Mouse (Mus musculus): ENCODE results near the gene Lingo3. TPM values are rescaled to one million over a fixed set of nuclear protein-coding genes. Genes with fewer than 3 reads are reported as not detected.
"Not testable (repeated sequence)": the region's sequence is repeated elsewhere in the genome, so short reads cannot be mapped to it uniquely, and the experiment has no call there.

Gene Lingo3
- polyA plus RNA-seq, 1 experiment = not detected

DNA sequence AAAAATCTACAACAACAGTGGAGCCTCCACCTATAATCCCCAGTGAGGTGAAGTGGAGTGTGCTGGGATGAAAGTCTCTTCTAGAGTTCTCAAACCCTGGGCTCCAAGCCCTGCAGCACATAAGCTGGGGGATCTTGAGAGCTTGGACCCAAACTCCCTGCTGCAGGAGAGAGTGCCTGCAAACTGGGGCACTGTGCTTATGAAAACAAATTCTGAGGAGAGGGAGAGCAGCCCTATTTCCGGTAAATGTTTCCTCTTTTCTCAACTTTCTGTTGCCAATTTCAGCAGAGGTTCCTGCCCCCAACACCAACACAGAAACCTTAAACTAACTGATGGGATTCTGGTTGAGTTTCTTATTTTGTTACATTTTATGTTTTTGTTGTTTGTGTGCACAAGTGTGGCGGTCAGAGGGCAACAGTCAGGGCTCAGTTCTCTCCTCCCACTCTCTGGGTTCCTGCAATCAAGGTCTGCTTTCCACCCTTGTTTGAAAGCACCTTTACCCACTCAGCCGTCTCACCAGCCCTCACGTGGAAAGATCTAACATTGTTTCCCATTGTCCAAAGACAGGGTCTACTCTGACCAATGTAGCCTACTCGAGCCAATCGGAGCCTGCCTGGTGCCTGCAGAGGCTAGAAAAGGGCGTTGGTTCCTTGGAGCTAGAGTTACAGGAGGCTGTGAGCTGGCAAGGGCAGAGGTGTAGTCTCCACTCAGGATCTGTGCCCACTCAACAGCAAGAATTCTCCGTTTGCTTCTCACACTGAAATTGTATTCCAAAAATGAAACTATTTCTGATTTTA lies 19.8 kb downstream of the Lingo3 start:
- no peak for TF ChIP-seq POLR2A (IDR thresholded peaks at IDR 0.05; ENCODE audit: borderline replicate concordance, low read depth, low read length)
- no peak for TF ChIP-seq CTCF (IDR thresholded peaks at IDR 0.05; ENCODE audit: low read depth, low read length)
- peaks cover 16% of the 10 kb centered on the region for H3K4me1 ChIP-seq (ENCODE audit: control insufficient read depth, insufficient read depth, low read length)
- H3K4me3 ChIP-seq (ENCODE audit: insufficient read depth, low read length) = peak overlapping the region; percentile 16
- H3K27ac ChIP-seq (ENCODE audit: insufficient read depth, low read depth, low read length) = peak overlapping the region; percentile 84

DNA sequence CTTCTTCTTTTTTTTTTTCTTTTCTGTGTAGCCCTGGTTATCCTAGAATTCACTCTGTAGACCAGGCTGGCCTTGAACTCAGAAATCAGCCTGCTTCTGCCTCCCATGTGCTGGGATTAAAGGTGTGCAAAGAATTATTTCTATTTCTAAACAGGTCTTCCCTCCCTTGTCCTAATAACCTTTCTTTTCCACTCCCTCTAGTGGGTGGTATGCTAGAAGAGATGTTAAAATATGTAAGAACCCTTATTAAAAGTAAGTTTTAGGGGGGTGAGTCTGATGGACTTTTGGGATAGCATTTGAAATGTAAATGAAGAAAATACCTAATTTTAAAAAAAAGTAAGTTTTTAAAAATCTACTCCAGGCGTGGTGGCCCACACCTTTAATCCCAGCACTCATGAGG lies 20.5 kb downstream of the Lingo3 start:
- H3K4me1 ChIP-seq (ENCODE audit: control insufficient read depth, insufficient read depth, low read length) = peaks cover 16% of the 10 kb centered on the region
- H3K4me3 ChIP-seq (ENCODE audit: insufficient read depth, low read length) = no peak overlapping the region
- peak overlapping the region; percentile 84 for H3K27ac ChIP-seq (ENCODE audit: insufficient read depth, low read depth, low read length)
- TF ChIP-seq POLR2A (IDR thresholded peaks at IDR 0.05; ENCODE audit: borderline replicate concordance, low read depth, low read length) (no peak), CTCF (IDR thresholded peaks at IDR 0.05; ENCODE audit: low read depth, low read length) (no peak)

DNA sequence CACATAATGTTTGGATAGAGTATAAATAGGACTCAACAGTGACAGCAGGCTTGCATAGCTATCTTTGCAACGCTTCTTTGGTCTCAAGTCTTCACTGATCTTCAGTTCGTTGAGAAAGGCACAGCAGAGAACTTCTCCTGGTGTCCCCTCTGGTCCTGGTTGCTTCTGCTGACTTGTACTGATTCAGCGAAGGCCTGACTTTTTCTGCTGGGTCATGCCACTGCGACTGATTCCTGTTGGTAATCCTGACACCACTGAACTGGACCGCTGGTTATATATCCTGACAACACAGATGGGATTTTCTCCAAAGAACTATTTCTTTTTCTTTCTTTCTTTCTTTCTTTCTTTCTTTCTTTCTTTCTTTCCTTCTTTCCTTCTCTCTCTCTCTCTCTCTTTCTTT lies 21.3 kb downstream of the Lingo3 start:
- H3K4me1 ChIP-seq (ENCODE audit: control insufficient read depth, insufficient read depth, low read length) = peaks cover 16% of the 10 kb centered on the region
- H3K4me3 ChIP-seq (ENCODE audit: insufficient read depth, low read length) = no peak overlapping the region
- TF ChIP-seq CTCF (IDR thresholded peaks at IDR 0.05; ENCODE audit: low read depth, low read length) (no peak), POLR2A (IDR thresholded peaks at IDR 0.05; ENCODE audit: borderline replicate concordance, low read depth, low read length) (no peak)
- H3K27ac ChIP-seq (ENCODE audit: insufficient read depth, low read depth, low read length) = no peak overlapping the region

DNA sequence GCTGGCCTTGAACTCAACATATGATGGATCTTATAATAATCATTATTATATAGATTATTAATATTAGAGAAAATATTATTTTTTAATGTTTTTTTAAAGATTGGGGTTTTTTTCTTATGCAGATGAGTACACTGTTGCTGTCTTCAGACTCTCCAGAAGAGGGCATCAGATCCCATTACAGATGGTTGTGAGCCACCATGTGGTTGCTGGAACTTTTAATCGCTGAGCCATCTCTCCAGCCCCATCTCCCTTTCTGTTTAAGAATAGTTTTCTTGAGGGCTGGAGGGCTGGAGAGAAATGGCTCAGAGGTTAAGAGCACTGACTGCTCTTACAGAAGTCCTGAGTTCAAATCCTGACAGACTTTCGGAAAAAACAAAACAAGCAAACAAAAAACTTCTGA lies 21.8 kb downstream of the Lingo3 start:
- no peak overlapping the region for H3K27ac ChIP-seq (ENCODE audit: insufficient read depth, low read depth, low read length)
- H3K4me3 ChIP-seq (ENCODE audit: insufficient read depth, low read length) = no peak overlapping the region
- TF ChIP-seq CTCF (IDR thresholded peaks at IDR 0.05; ENCODE audit: low read depth, low read length) (no peak), POLR2A (IDR thresholded peaks at IDR 0.05; ENCODE audit: borderline replicate concordance, low read depth, low read length) (no peak)
- H3K4me1 ChIP-seq (ENCODE audit: control insufficient read depth, insufficient read depth, low read length) = peaks cover 16% of the 10 kb centered on the region

DNA sequence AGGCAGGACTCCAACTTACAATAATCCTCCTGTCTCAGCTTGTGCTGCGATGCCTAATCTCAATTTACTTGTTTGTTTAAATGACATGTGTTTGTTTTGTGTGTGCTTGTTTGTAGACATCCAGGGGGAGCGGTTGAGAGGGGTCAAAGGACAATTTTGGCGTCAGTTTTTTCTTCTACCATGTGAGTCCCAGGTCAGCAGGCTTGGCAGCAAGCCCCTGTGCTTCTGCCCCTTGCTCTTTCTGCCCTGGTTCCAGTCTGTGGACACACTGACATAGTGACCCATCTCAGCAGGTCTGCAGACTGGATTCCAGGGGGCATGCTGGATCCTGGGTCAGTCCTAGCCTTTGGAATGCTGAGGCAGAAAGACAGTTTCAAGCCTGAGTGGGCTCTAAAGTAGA lies 24.4 kb downstream of the Lingo3 start:
- H3K27ac ChIP-seq (ENCODE audit: insufficient read depth, low read depth, low read length) = no peak overlapping the region
- H3K4me3 ChIP-seq (ENCODE audit: insufficient read depth, low read length) = no peak overlapping the region
- TF ChIP-seq POLR2A (IDR thresholded peaks at IDR 0.05; ENCODE audit: borderline replicate concordance, low read depth, low read length) (no peak), CTCF (IDR thresholded peaks at IDR 0.05; ENCODE audit: low read depth, low read length) (no peak)
- peaks cover 9% of the 10 kb centered on the region for H3K4me1 ChIP-seq (ENCODE audit: control insufficient read depth, insufficient read depth, low read length)

DNA sequence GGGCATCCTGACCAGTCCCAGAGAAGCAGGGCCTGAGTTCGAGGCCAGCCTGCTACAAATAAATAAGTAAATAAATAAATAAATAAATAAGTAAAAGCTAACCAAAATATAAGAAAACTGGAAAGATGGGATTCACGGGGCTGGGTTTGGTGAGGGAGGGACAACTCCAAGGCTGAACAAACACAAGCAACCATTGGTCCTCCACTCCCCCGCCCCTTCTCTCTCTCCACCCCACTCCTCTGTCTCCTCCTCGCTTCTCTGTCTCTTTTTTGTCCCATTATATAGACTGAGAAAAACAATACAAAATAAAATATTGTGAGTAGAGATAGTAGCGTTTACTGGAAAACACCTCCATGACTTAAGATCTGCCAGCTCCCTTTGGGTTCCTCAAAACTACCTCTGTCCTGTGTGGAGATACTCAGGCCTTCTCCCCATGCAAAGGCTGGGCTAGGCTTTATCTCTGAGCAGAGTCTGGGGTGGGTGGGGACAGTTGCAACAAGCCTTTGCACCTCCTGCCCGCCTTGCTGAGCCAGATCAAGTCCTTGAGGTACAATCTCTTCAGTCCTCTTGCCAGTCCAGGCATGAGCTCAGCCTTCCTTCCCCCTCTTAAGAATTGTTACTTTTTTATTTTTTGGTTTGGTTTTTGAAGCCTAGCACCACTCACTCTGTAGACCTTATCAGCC lies 25.1 kb downstream of the Lingo3 start:
- no peak for TF ChIP-seq CTCF (IDR thresholded peaks at IDR 0.05; ENCODE audit: low read depth, low read length)
- TF ChIP-seq POLR2A (IDR thresholded peaks at IDR 0.05; ENCODE audit: borderline replicate concordance, low read depth, low read length) = no peak
- Histone ChIP-seq H3K4me1 (ENCODE audit: control insufficient read depth, insufficient read depth, low read length) (peaks cover 4% of the 10 kb centered on the region; the same call in 1 of the 2 replicates), H3K27ac (ENCODE audit: insufficient read depth, low read depth, low read length) (no peak overlapping the region), H3K4me3 (ENCODE audit: insufficient read depth, low read length) (no peak overlapping the region)

DNA sequence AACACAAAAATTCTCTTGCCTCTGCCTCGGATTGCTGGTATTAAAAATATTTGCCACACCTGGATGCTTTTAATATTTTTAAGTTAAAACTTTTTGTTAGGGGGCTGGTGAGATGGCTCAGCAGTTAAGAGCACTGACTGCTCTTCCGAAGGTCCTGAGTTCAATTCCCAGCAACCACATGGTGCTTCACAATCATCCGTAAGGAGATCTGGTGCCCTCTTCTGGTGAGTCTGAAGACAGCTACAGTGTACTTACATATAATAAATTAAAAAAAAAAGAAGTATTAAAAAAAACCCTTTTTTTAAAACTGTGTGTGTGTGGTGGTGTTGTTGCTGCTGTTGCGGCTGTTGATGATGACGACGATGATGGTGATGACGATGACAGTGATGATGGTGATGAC lies 25.9 kb downstream of the Lingo3 start:
- not testable (repeated sequence) for H3K4me1 ChIP-seq (ENCODE audit: control insufficient read depth, insufficient read depth, low read length); H3K27ac ChIP-seq (ENCODE audit: insufficient read depth, low read depth, low read length); H3K4me3 ChIP-seq (ENCODE audit: insufficient read depth, low read length)

DNA sequence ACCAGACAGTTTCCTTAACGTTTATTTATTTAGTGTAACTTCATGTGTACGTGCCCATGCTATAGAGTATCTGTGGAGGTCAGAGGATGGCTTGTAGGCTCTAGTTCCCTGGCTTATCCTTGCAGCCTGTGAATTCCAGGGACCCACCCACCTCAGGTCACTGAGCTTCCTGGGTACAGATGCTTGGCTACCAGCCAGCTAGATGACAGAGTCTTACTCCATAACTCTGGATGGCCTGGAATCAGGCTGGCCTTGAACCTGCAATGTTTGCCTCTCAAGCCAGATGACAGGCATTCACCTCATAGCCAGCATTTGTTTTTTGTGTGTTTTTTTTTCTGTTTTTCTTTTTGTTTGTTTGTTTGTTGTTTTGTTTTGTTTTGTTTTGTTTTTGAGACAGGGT lies 26.7 kb downstream of the Lingo3 start:
- H3K4me1 ChIP-seq (ENCODE audit: control insufficient read depth, insufficient read depth, low read length) = peaks cover 6% of the 10 kb centered on the region; the same call in 1 of the 2 replicates
- TF ChIP-seq CTCF (IDR thresholded peaks at IDR 0.05; ENCODE audit: low read depth, low read length) = no peak
- no peak for TF ChIP-seq POLR2A (IDR thresholded peaks at IDR 0.05; ENCODE audit: borderline replicate concordance, low read depth, low read length)
- no peak overlapping the region for H3K4me3 ChIP-seq (ENCODE audit: insufficient read depth, low read length)
- no peak overlapping the region for H3K27ac ChIP-seq (ENCODE audit: insufficient read depth, low read depth, low read length)

DNA sequence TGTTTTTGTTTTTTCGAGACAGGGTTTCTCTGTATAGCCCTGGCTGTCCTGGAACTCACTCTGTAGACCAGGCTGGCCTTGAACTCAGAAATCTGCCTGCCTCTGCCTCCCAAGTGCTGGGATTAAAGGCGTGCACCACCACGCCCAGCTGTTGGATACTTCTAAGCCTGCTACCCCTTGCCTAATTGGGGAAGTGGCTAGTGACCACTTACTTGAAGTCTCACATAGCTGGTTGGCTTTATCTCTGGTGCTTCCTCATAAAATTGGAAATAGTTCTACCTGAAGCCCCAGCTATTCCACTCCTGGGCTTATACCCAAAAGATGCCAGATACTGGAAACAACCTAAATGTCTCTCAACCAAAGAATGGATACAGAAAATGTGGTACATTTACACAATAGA lies 27.5 kb downstream of the Lingo3 start:
- not testable (repeated sequence) for H3K27ac ChIP-seq (ENCODE audit: insufficient read depth, low read depth, low read length); H3K4me1 ChIP-seq (ENCODE audit: control insufficient read depth, insufficient read depth, low read length)

DNA sequence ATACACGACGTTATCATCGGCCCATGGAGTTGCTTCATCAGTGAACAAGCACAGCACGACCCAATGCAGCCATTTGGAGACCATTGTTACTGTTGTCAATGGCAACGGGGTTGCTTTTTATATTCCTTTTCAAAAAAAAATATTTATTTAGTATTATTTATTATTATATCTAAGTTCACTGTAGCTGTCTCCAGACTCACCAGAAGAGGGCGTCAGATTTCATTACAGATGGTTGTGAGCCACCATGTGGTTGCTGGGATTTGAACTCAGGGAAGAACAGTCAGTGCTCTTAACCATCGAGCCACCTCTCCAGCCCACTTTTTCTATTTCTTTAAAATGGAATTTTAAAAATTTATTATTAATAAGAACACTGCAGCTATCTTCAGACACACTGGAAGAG lies 29.0 kb downstream of the Lingo3 start:
- Histone ChIP-seq H3K4me3 (ENCODE audit: insufficient read depth, low read length) (no peak overlapping the region), H3K27ac (ENCODE audit: insufficient read depth, low read depth, low read length) (no peak overlapping the region), H3K4me1 (ENCODE audit: control insufficient read depth, insufficient read depth, low read length) (peaks cover 6% of the 10 kb centered on the region; the same call in 1 of the 2 replicates)
- TF ChIP-seq POLR2A (IDR thresholded peaks at IDR 0.05; ENCODE audit: borderline replicate concordance, low read depth, low read length) = no peak
- no peak for TF ChIP-seq CTCF (IDR thresholded peaks at IDR 0.05; ENCODE audit: low read depth, low read length)

More for the DNA sequence above, 27.5 kb downstream of the Lingo3 start:
- H3K4me3 ChIP-seq (ENCODE audit: insufficient read depth, low read length) = not testable (repeated sequence)
